Mouse (Mus musculus): Measurements from ENCODE around the gene Cdr2l.

The Cdr2l gene

DNA sequence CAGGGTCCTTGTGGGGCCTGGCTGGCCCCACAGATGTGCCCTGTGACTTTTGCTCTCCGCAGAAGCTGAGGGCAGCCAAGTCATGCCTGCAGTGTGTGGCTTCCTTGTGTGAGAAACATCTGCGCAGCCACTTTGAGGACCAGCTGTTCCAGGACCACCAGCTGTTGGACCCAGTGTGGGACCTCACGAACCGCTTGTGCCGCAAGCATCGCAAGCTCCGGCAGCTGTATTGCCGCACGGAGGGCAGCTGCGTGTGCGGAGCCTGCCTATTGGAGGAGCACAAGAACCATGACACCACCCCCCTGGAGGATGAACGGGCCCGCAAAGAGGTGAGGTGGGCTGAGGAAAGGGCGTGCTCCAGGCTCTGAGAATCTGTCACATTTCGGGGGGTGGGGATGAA, 59.7 kb downstream of the Cdr2l start:
- DNase-seq (ENCODE audit: low read depth, low spot score): no peak

Measured in 3T3-L1 (cell line).